Mouse (Mus musculus) C2C12 (cell line): ENCODE results near the gene Fam186b. TPM values are rescaled to one million over a fixed set of nuclear protein-coding genes. Genes with fewer than 3 reads are reported as not detected.
A peak's percentile ranks its signal among the peaks of the same experiment; 100 is the strongest.

ENCODE experiments used
- H3K27me3 ChIP-seq: one replicate; pipeline ENCODE4 v1.6.1; 2011; ENCODE audit not compliant: control insufficient read depth, insufficient read depth, insufficient read length
- H3K36me3 ChIP-seq: one replicate; pipeline ENCODE4 v1.6.1; 2011; ENCODE audit not compliant: control insufficient read depth, insufficient read depth
- H3K4me3 ChIP-seq: one replicate; pipeline ENCODE4 v1.5.1; 2011; ENCODE audit warnings: mild to moderate bottlenecking, control low read depth; ENCODE audit not compliant: poor library complexity, insufficient read depth, severe bottlenecking
- H3K79me2 ChIP-seq: one replicate; pipeline ENCODE4 v1.6.1; 2011; ENCODE audit not compliant: control insufficient read depth, insufficient read depth
- H3K79me3 ChIP-seq: one replicate; pipeline ENCODE4 v1.6.1; 2011; ENCODE audit warnings: low read depth, control low read depth
- H3ac ChIP-seq: one replicate; pipeline ENCODE3; 2011; ENCODE audit warnings: low read depth; ENCODE audit not compliant: control insufficient read depth, insufficient read length
- CEBPB ChIP-seq: IDR thresholded peaks from one replicate; pipeline ENCODE4 v1.6.1; 2011; ENCODE audit warnings: low read depth, mild to moderate bottlenecking, control low read depth, moderate library complexity
- CTCF ChIP-seq: IDR thresholded peaks from one replicate; pipeline ENCODE4 v1.5.1; 2011; ENCODE audit not compliant: control insufficient read depth, insufficient read depth, insufficient read length
- FOSL1 ChIP-seq: IDR thresholded peaks from one replicate; pipeline ENCODE4 v1.8.0; 2011; ENCODE audit warnings: mild to moderate bottlenecking, low read length; ENCODE audit not compliant: poor library complexity, insufficient read depth, severe bottlenecking
- MAX ChIP-seq: IDR thresholded peaks from one replicate; pipeline ENCODE4 v1.6.1; 2011; ENCODE audit warnings: mild to moderate bottlenecking, control low read depth
- MYOD1 ChIP-seq: IDR thresholded peaks from one replicate; pipeline ENCODE4 v1.6.1; 2011; ENCODE audit warnings: low read depth; ENCODE audit not compliant: control insufficient read depth, insufficient read length
- MYOG ChIP-seq: IDR thresholded peaks from one replicate; pipeline ENCODE4 v1.6.1; 2011; ENCODE audit not compliant: control insufficient read depth, insufficient read length; ENCODE audit errors: extremely low read depth
- USF1 ChIP-seq: IDR thresholded peaks from one replicate; pipeline ENCODE4 v1.6.1; 2011; ENCODE audit warnings: low read depth, mild to moderate bottlenecking, control low read depth, moderate library complexity
- long read RNA-seq, 2 experiments: library from polyadenylated mRNA; unstranded; transcript quantifications; one replicate each; pipeline ENCODE4 v2.0.0; 2019 to 2020
- polyA plus RNA-seq: library from polyadenylated mRNA; unstranded; fragments of >200 nt; fragmentation: generic; extraction: Trizol; gene quantifications from one replicate; pipeline ENCODE4 v1.2.1, GENCODE M21; 2012; ENCODE audit warnings: missing spikeins

The Fam186b gene
- polyA plus RNA-seq = not detected
- long read RNA-seq, experiment 1 = 0 reads
- long read RNA-seq, experiment 2 = 0 reads

DNA sequence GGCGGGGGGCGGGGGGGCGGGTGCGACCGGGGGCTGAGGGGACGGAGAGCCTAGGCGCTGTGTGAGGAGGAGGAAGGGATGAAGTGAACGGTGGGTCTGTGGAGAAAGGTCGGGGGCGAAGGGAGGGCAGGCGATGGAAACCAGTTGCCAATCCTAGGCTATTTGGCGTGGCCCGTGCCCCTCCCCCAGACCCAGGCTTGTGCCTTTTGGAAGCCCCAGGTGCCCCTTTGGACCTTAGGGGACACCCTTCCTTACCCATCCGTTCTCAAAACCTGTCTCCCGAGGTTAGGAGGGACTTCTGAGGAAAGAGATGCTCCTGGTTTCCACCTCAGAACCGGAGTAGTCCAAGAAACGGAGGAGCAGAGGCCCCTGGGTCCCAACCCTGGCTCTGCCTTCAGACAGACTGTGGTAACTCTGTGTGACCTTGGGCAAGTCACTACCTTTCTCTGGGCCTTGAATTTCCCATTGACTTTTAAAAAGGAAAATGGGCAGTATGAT, at the start of gene Fam186b:
Gene Fam186b, minus strand, starts transcription at position 405 of the 498 bp plus-strand sequence.
- no peaks in the 10 kb centered on the region for H3K79me3 ChIP-seq
- peak within 1 kb of the TSS; percentile 58 for H3ac ChIP-seq
- peak within 1 kb of the TSS; percentile 37 for H3K4me3 ChIP-seq
- H3K79me2 ChIP-seq = no peaks in the 10 kb centered on the region
- TF ChIP-seq CTCF (no peak), USF1 (no peak), FOSL1 (no peak), MYOG (no peak), CEBPB (no peak), MYOD1 (no peak), MAX (no peak)
- H3K36me3 ChIP-seq = no peaks in the 10 kb centered on the region
- no peaks in the 10 kb centered on the region for H3K27me3 ChIP-seq

GRCm38 (mm10) chr15:99344961-99345360, 49.3 kb upstream of the Fam186b start:
- TF ChIP-seq CTCF (peak; percentile 0), MYOG (no peak), MYOD1 (peak; percentile 2), CEBPB (no peak), USF1 (peak; percentile 37), MAX (peak; percentile 82), FOSL1 (no peak)
- peaks cover 99% of the 10 kb centered on the region for H3K79me2 ChIP-seq
- H3K36me3 ChIP-seq = peaks cover 3% of the 10 kb centered on the region
- no peaks in the 10 kb centered on the region for H3K27me3 ChIP-seq
- no peak overlapping the region for H3K4me3 ChIP-seq
- peaks cover 63% of the 10 kb centered on the region for H3K79me3 ChIP-seq
- peak overlapping the region; percentile 1 for H3ac ChIP-seq

DNA sequence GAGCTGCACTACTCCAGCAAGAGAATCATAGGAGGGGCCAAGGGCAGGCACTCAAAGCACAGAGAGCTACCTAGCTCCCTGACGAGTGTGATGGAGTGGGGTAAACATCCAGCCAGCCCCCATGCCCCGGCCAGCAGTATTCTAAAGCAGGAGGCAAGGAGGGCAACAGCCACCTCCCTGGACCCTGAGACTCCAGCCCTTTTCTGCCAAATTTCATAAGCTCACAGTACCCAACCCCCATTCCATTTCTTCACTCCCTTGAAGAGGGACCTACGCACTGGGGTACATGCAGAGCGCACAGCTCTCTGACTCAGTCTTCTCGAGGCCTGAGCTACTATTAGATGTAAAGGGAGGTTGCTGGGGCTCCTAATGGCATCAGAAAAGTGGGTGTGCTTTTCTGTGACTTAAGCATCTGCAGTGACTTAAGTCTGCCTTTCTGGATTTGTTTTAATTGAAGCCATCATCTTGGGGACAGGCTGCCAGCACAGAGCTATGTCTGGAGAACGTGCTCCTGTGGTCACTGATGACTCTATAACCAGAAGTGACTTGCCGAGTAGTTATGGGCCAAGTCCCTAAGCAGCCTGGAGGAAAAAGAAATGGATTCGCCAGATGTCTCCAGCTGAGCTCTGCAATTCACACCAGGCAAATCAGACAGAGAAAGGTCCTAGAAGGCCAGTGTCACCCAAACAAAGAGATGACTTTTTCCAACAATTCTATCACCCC, 48.6 kb upstream of the Fam186b start:
- no peaks in the 10 kb centered on the region for H3K27me3 ChIP-seq
- peaks cover 2% of the 10 kb centered on the region for H3K36me3 ChIP-seq
- H3K4me3 ChIP-seq = no peak overlapping the region
- peaks cover 61% of the 10 kb centered on the region for H3K79me3 ChIP-seq
- H3K79me2 ChIP-seq = peaks cover 99% of the 10 kb centered on the region
- no peak overlapping the region for H3ac ChIP-seq
- TF ChIP-seq USF1 (no peak), MYOD1 (no peak), CEBPB (no peak), MAX (peak; percentile 74)

DNA sequence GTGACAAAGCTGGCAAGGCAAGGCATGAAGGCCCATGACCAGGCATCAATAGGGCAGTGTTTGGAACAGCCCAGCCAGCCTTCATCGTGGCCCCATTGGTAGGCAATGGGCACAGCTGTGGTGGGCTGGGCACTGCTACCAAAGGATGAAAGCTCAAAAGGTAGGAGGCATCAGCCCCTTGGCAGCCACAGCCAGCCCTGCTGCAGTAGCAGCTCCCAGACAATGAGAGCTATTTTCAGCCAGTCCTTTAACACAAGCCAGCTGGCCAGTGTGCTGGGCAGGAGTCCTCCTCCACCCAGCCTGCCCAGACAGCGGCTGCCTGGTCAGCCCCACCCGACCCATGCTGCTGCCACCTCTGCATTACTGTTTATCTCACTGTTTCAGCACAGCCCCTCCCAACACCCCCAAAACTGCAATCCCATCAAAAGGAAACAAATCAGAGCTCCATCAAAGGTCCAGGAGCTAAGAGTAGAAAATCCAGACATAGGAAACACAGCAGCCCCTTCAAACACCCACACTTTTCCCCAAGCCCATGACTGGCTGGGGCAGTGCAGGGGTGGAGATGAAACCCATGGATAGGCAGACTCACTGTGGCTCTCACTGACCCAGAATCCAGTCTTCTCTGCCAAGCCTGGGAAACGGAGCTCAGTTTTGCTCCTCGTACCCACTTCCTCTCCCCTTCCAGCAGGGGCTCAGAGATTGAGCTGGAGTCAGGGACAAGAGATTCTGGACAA, 47.9 kb upstream of the Fam186b start:
- Histone ChIP-seq H3K4me3 (no peak overlapping the region), H3K79me3 (peaks cover 61% of the 10 kb centered on the region)
- TF ChIP-seq MAX (peak; percentile 41), CEBPB (no peak)

DNA sequence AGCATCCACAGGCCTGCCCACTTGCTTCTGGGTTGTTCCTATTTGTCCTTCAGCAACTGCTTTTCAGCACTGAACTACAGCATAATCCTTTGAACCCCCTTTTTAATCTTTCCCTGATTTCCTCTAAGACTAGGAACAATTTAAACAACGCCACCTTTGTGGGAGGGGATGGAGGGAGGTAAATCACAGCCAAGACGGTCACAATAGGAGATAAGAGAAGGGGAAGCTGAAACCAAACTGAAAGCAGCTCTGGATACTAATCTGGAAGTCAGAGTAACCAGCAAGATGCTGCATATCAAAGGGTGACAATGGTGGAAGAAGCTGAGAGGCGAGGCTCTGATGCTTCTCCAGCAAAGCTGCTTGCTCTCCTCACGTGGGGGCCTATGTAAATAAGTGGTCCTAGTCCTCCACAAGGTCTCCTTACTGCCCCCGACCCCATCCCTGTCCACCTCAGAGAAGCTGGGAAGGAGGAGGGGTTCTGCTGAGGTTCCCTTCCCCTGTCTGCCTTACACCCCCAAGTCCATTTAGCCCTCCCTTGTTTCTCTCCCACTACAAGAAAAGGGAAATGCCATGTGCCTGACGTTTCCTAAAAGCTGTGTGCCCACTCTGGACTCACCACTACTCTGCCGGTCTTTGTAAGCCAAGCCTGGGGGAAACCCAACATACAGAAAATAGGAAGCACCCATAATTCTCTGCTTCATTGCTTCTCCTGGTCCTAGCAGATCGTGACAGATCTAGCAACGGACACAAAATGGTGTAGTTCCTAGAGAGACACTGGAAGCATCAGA, 46.7 kb upstream of the Fam186b start:
- Histone ChIP-seq H3K79me3 (peaks cover 53% of the 10 kb centered on the region), H3ac (no peak overlapping the region), H3K79me2 (peaks cover 99% of the 10 kb centered on the region), H3K4me3 (no peak overlapping the region), H3K27me3 (no peaks in the 10 kb centered on the region), H3K36me3 (peaks cover 5% of the 10 kb centered on the region)
- TF ChIP-seq CTCF (no peak), USF1 (no peak), MYOD1 (no peak), CEBPB (no peak), MAX (no peak), MYOG (no peak), FOSL1 (no peak)

More for the DNA sequence above, 47.9 kb upstream of the Fam186b start:
- peak overlapping the region; percentile 4 for H3ac ChIP-seq
- peaks cover under 1% of the 10 kb centered on the region for H3K36me3 ChIP-seq
- H3K79me2 ChIP-seq = peaks cover 99% of the 10 kb centered on the region
- no peaks in the 10 kb centered on the region for H3K27me3 ChIP-seq
